Mouse (Mus musculus) megakaryocyte, embryonic 14.5 days (primary cell): Measurements from ENCODE around the gene Tmem38a.

ENCODE experiments used
- FLI1 ChIP-seq: IDR thresholded peaks from 2 replicates; pipeline ENCODE4 v1.6.1; 2012; ENCODE audit warnings: low read length, inconsistent platforms, mixed read lengths
- GATA1 ChIP-seq: IDR thresholded peaks from 3 replicates; pipeline ENCODE4 v1.6.1; 2012; ENCODE audit warnings: mixed read lengths, low read length, inconsistent platforms, borderline replicate concordance

DNA sequence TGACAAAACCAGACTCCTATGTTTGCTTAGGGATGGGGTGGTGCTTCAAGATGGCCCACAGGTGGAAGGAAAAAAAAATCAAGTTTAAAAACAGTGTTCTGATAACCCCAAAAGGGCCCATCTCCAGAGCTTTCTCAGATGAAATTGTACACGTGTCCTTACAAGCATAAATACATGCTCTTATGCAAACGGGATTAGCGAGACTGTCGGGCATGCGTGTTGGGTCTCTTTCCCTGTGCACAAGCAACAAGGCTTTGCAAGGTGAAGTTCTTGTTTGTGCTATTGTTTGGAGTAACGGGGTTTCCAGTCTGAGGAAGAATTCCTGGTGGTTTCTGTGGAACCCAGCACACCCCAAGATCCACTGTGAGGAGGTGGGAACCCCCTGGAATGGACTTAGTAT, 1.6 kb downstream of the Tmem38a start:
- TF ChIP-seq FLI1 (no peak), GATA1 (no peak)
